Mouse (Mus musculus): Measurements from ENCODE around the gene Ccr7. TPM values are rescaled to one million over a fixed set of nuclear protein-coding genes. Genes with fewer than 3 reads are reported as not detected.

Gene Ccr7
- polyA plus RNA-seq, 1 experiment = not detected

- peaks cover 5% of the 10 kb centered on the region; the same call in 1 of the 2 replicates for H3K9me3 ChIP-seq
- H3K36me3 ChIP-seq (replicated peaks; ENCODE audit: low read length) = no peaks in the 10 kb centered on the region
- TF ChIP-seq GATA1 (IDR thresholded peaks at IDR 0.05; ENCODE audit: borderline replicate concordance, low read length) (no peak), FLI1 (IDR thresholded peaks at IDR 0.05; ENCODE audit: low read length) (no peak)
- peaks cover 53% of the 10 kb centered on the region for H3K27me3 ChIP-seq (replicated peaks)
- H3K4me3 ChIP-seq (replicated peaks) = no peak overlapping the region
- H3K4me1 ChIP-seq = peaks cover 13% of the 10 kb centered on the region
Observed at GRCm38 (mm10) chr11:99120524-99121217, 34.2 kb downstream of the Ccr7 start.

- peaks cover 43% of the 10 kb centered on the region for H3K27me3 ChIP-seq (replicated peaks)
- no peak for TF ChIP-seq GATA1 (IDR thresholded peaks at IDR 0.05; ENCODE audit: borderline replicate concordance, low read length)
- no peak for TF ChIP-seq FLI1 (IDR thresholded peaks at IDR 0.05; ENCODE audit: low read length)
- H3K4me3 ChIP-seq (replicated peaks) = no peak overlapping the region
- no peaks in the 10 kb centered on the region for H3K4me1 ChIP-seq
- no peaks in the 10 kb centered on the region for H3K36me3 ChIP-seq (replicated peaks; ENCODE audit: low read length)
- peaks cover 5% of the 10 kb centered on the region; the same call in 1 of the 2 replicates for H3K9me3 ChIP-seq
Observed at GRCm38 (mm10) chr11:99118963-99119362, 35.9 kb downstream of the Ccr7 start.

- peaks cover 5% of the 10 kb centered on the region; the same call in 1 of the 2 replicates for H3K9me3 ChIP-seq
- peaks cover 38% of the 10 kb centered on the region for H3K27me3 ChIP-seq (replicated peaks)
- H3K4me1 ChIP-seq = no peaks in the 10 kb centered on the region
- H3K4me3 ChIP-seq (replicated peaks) = no peak overlapping the region
- TF ChIP-seq GATA1 (IDR thresholded peaks at IDR 0.05; ENCODE audit: borderline replicate concordance, low read length) (no peak), FLI1 (IDR thresholded peaks at IDR 0.05; ENCODE audit: low read length) (no peak)
- no peaks in the 10 kb centered on the region for H3K36me3 ChIP-seq (replicated peaks; ENCODE audit: low read length)
Observed at GRCm38 (mm10) chr11:99118420-99118819, 36.5 kb downstream of the Ccr7 start.

GRCm38 (mm10) chr11:99117907-99118306 is 37.0 kb downstream of the Ccr7 start:
- H3K27me3 ChIP-seq (replicated peaks) = peaks cover 33% of the 10 kb centered on the region
- H3K9me3 ChIP-seq = peaks cover 5% of the 10 kb centered on the region; the same call in 1 of the 2 replicates
- H3K4me1 ChIP-seq = no peaks in the 10 kb centered on the region
- H3K36me3 ChIP-seq (replicated peaks; ENCODE audit: low read length) = no peaks in the 10 kb centered on the region
- TF ChIP-seq GATA1 (IDR thresholded peaks at IDR 0.05; ENCODE audit: borderline replicate concordance, low read length) = no peak
- no peak for TF ChIP-seq FLI1 (IDR thresholded peaks at IDR 0.05; ENCODE audit: low read length)
- no peak overlapping the region for H3K4me3 ChIP-seq (replicated peaks)

- Histone ChIP-seq H3K4me1 (no peaks in the 10 kb centered on the region; the same call in 1 of the 2 replicates), H3K36me3 (replicated peaks; ENCODE audit: low read length) (no peaks in the 10 kb centered on the region), H3K27me3 (replicated peaks) (peaks cover 28% of the 10 kb centered on the region), H3K9me3 (peaks cover 5% of the 10 kb centered on the region; the same call in 1 of the 2 replicates), H3K4me3 (replicated peaks) (no peak overlapping the region)
- TF ChIP-seq FLI1 (IDR thresholded peaks at IDR 0.05; ENCODE audit: low read length) (no peak), GATA1 (IDR thresholded peaks at IDR 0.05; ENCODE audit: borderline replicate concordance, low read length) (no peak)
Observed at GRCm38 (mm10) chr11:99115940-99116339, 38.9 kb downstream of the Ccr7 start.

GRCm38 (mm10) chr11:99113111-99113510 is 41.8 kb downstream of the Ccr7 start:
- Histone ChIP-seq H3K4me3 (replicated peaks) (no peak overlapping the region), H3K9me3 (peaks cover 8% of the 10 kb centered on the region), H3K27me3 (replicated peaks) (peaks cover 42% of the 10 kb centered on the region), H3K4me1 (no peaks in the 10 kb centered on the region; the same call in 1 of the 2 replicates), H3K36me3 (replicated peaks; ENCODE audit: low read length) (no peaks in the 10 kb centered on the region)
- no peak for TF ChIP-seq FLI1 (IDR thresholded peaks at IDR 0.05; ENCODE audit: low read length)
- TF ChIP-seq GATA1 (IDR thresholded peaks at IDR 0.05; ENCODE audit: borderline replicate concordance, low read length) = no peak

GRCm38 (mm10) chr11:99112700-99113099 is 42.2 kb downstream of the Ccr7 start:
- no peaks in the 10 kb centered on the region for H3K36me3 ChIP-seq (replicated peaks; ENCODE audit: low read length)
- peaks cover 41% of the 10 kb centered on the region for H3K27me3 ChIP-seq (replicated peaks)
- no peak overlapping the region for H3K4me3 ChIP-seq (replicated peaks)
- H3K4me1 ChIP-seq = no peaks in the 10 kb centered on the region; the same call in 1 of the 2 replicates
- peaks cover 8% of the 10 kb centered on the region for H3K9me3 ChIP-seq
- TF ChIP-seq FLI1 (IDR thresholded peaks at IDR 0.05; ENCODE audit: low read length) (no peak), GATA1 (IDR thresholded peaks at IDR 0.05; ENCODE audit: borderline replicate concordance, low read length) (no peak)

- TF ChIP-seq GATA1 (IDR thresholded peaks at IDR 0.05; ENCODE audit: borderline replicate concordance, low read length) (no peak), FLI1 (IDR thresholded peaks at IDR 0.05; ENCODE audit: low read length) (no peak)
Observed at GRCm38 (mm10) chr11:99111631-99112030, 43.2 kb downstream of the Ccr7 start.

GRCm38 (mm10) chr11:99111155-99111554 is 43.7 kb downstream of the Ccr7 start:
- H3K9me3 ChIP-seq = peaks cover 8% of the 10 kb centered on the region
- no peak for TF ChIP-seq GATA1 (IDR thresholded peaks at IDR 0.05; ENCODE audit: borderline replicate concordance, low read length)
- no peak for TF ChIP-seq FLI1 (IDR thresholded peaks at IDR 0.05; ENCODE audit: low read length)
- H3K4me3 ChIP-seq (replicated peaks) = peak overlapping the region; percentile 7
- H3K4me1 ChIP-seq = no peaks in the 10 kb centered on the region; the same call in 1 of the 2 replicates
- H3K27me3 ChIP-seq (replicated peaks) = peaks cover 50% of the 10 kb centered on the region
- H3K36me3 ChIP-seq (replicated peaks; ENCODE audit: low read length) = no peaks in the 10 kb centered on the region

More at GRCm38 (mm10) chr11:99111631-99112030, 43.2 kb downstream of the Ccr7 start:
- no peak overlapping the region for H3K4me3 ChIP-seq (replicated peaks)
- peaks cover 8% of the 10 kb centered on the region for H3K9me3 ChIP-seq
- H3K4me1 ChIP-seq = no peaks in the 10 kb centered on the region; the same call in 1 of the 2 replicates
- H3K27me3 ChIP-seq (replicated peaks) = peaks cover 49% of the 10 kb centered on the region
- H3K36me3 ChIP-seq (replicated peaks; ENCODE audit: low read length) = no peaks in the 10 kb centered on the region

GRCm38 (mm10) chr11:99110370-99111110 is 44.3 kb downstream of the Ccr7 start:
- Histone ChIP-seq H3K27me3 (replicated peaks) (peaks cover 54% of the 10 kb centered on the region), H3K36me3 (replicated peaks; ENCODE audit: low read length) (no peaks in the 10 kb centered on the region), H3K4me1 (peaks cover 3% of the 10 kb centered on the region), H3K4me3 (replicated peaks) (no peak overlapping the region), H3K9me3 (peaks cover 8% of the 10 kb centered on the region)
- TF ChIP-seq GATA1 (IDR thresholded peaks at IDR 0.05; ENCODE audit: borderline replicate concordance, low read length) = no peak
- no peak for TF ChIP-seq FLI1 (IDR thresholded peaks at IDR 0.05; ENCODE audit: low read length)

Measured in megakaryocyte, embryonic 14.5 days (primary cell).